Comparison of ENCODE assay signal across 17 mouse cellular contexts in the genomic region with DNA sequence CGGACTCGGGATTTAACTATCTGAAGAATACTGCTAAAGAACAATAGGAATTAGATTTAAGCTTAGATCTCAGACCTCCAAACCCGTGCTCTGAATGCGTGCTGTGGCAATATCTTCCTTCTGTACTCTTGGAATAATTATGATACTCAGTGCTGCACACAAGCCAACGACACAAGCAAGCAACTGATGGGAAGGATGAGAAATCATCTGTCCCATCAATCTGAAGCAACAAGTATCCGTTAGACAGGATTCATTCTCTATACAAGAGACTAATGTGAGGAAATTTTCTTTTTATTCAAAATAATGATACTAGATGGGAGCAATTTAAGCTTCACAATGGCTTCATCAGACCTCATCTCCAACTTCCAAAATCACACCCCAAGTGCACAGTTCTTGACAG.
DNase-seq lines count a peak whose midpoint lies in the region; ATAC-seq and TF ChIP-seq lines count a peak whose summit lies in the region.
"Had no signal": no experiment of that assay in that cellular context is flagged by ENCODE, and none has a peak within 500 bp of the region (broad histone marks: within the 10 kb centered on the region; RNA-seq: fewer than 3 reads in every experiment).

No protein-coding gene starts in this region.

- H3K4me1 ChIP-seq in forebrain, postnatal 0 days (ENCODE audit: insufficient read depth) = no peaks in the 10 kb centered on the region
- H3K4me1 ChIP-seq in forebrain, embryonic 11.5 days (replicated peaks; ENCODE audit: control insufficient read depth, insufficient read depth, low read length) = 0 out of 2 replicates have a peak, but pooled peaks cover 2% of the 10 kb centered on the region
- H3K4me1 ChIP-seq in midbrain, embryonic 11.5 days (ENCODE audit: control insufficient read depth, insufficient read depth, low read length) = no peaks in the 10 kb centered on the region
- H3K4me1 ChIP-seq in midbrain, embryonic 15.5 days = 0 out of 2 replicates have a peak, but pooled peaks cover 3% of the 10 kb centered on the region

- no peak for DNase-seq in forebrain, postnatal 0 days
- DNase-seq in forebrain, embryonic 11.5 days (ENCODE audit: low spot score) = no peak
- DNase-seq in midbrain, embryonic 11.5 days (ENCODE audit: low spot score, missing footprints) = peak; percentile 57
- DNase-seq: adrenal gland, adult 2 months; adrenal gland, adult 8-10 months; adrenal gland, postnatal 10 days; adrenal gland, postnatal 14 days; adrenal gland, postnatal 25 days; adrenal gland, postnatal 36 days; B cell, adult 2 months; cerebellum, adult 11 months had no signal

- H3K27ac ChIP-seq in forebrain, postnatal 0 days (ENCODE audit: low read depth, low read length) = no peak overlapping the region
- no peak overlapping the region for H3K27ac ChIP-seq in forebrain, embryonic 11.5 days (ENCODE audit: low read depth, low read length)
- no peak overlapping the region for H3K27ac ChIP-seq in midbrain, embryonic 11.5 days (ENCODE audit: low read depth, low read length)
- no peak overlapping the region for H3K27ac ChIP-seq in midbrain, embryonic 15.5 days

- H3K9me3 ChIP-seq in forebrain, postnatal 0 days (ENCODE audit: low read length) = no peaks in the 10 kb centered on the region
- no peaks in the 10 kb centered on the region for H3K9me3 ChIP-seq in forebrain, embryonic 11.5 days (ENCODE audit: control insufficient read depth, low read length)
- no peaks in the 10 kb centered on the region for H3K9me3 ChIP-seq in midbrain, embryonic 11.5 days (ENCODE audit: control insufficient read depth, low read length)
- no peaks in the 10 kb centered on the region for H3K9me3 ChIP-seq in midbrain, embryonic 15.5 days
- H3K9me3 ChIP-seq: G1E had no signal

- TF ChIP-seq CTCF in forebrain, postnatal 0 days (IDR thresholded peaks at IDR 0.05; ENCODE audit: low read depth) = no peak

- WGBS in forebrain, postnatal 0 days = 78% methylated on average over 6 of the region's 6 CpGs
- 90% methylated on average over 6 of the region's 6 CpGs for WGBS in forebrain, embryonic 11.5 days
- 91% methylated on average over 6 of the region's 6 CpGs for WGBS in midbrain, embryonic 11.5 days
- 87% methylated on average over 6 of the region's 6 CpGs for WGBS in midbrain, embryonic 15.5 days

- no peaks in the 10 kb centered on the region for H3K27me3 ChIP-seq in forebrain, postnatal 0 days (ENCODE audit: insufficient read depth, low read length)
- H3K27me3 ChIP-seq in forebrain, embryonic 11.5 days (ENCODE audit: control insufficient read depth, insufficient read depth, low read length) = no peaks in the 10 kb centered on the region
- H3K27me3 ChIP-seq in midbrain, embryonic 11.5 days (ENCODE audit: control insufficient read depth, insufficient read depth, low read length) = no peaks in the 10 kb centered on the region
- no peaks in the 10 kb centered on the region for H3K27me3 ChIP-seq in midbrain, embryonic 15.5 days (replicated peaks)
- H3K27me3 ChIP-seq: CH12.LX, Patski had no signal

- no peak overlapping the region for H3K4me3 ChIP-seq in forebrain, postnatal 0 days (ENCODE audit: low read depth, low read length)
- no peak overlapping the region for H3K4me3 ChIP-seq in forebrain, embryonic 11.5 days (ENCODE audit: low read depth, low read length)
- H3K4me3 ChIP-seq in midbrain, embryonic 11.5 days (ENCODE audit: low read depth, low read length) = no peak overlapping the region
- no peak overlapping the region for H3K4me3 ChIP-seq in midbrain, embryonic 15.5 days

- ATAC-seq in forebrain, postnatal 0 days = peak; percentile 69; the same call in 1 of the 2 replicates
- no peak for ATAC-seq in forebrain, embryonic 11.5 days (replicated peaks; ENCODE audit: low FRiP score)
- no peak for ATAC-seq in midbrain, embryonic 11.5 days (ENCODE audit: low FRiP score)
- no peak for ATAC-seq in midbrain, embryonic 15.5 days (replicated peaks)
- ATAC-seq: activated CD4-positive, CD25-positive, alpha-beta regulatory T cell, adult 4 months; CD4-positive, CD25-positive, alpha-beta regulatory T cell, adult 4 months; Patski had no signal

- H3K9ac ChIP-seq in forebrain, postnatal 0 days = no peak overlapping the region
- no peak overlapping the region for H3K9ac ChIP-seq in forebrain, embryonic 11.5 days (ENCODE audit: low read length)
- no peak overlapping the region for H3K9ac ChIP-seq in midbrain, embryonic 11.5 days (ENCODE audit: low read length)
- no peak overlapping the region for H3K9ac ChIP-seq in midbrain, embryonic 15.5 days

- no peaks in the 10 kb centered on the region for H3K36me3 ChIP-seq in forebrain, postnatal 0 days (ENCODE audit: insufficient read depth)
- H3K36me3 ChIP-seq in forebrain, embryonic 11.5 days (ENCODE audit: control insufficient read depth, insufficient read depth, low read length) = no peaks in the 10 kb centered on the region
- H3K36me3 ChIP-seq in midbrain, embryonic 11.5 days (ENCODE audit: control insufficient read depth, insufficient read depth, low read length) = no peaks in the 10 kb centered on the region
- no peaks in the 10 kb centered on the region for H3K36me3 ChIP-seq in midbrain, embryonic 15.5 days (replicated peaks)
- H3K36me3 ChIP-seq: G1E had no signal

- no peak overlapping the region for H3K4me2 ChIP-seq in forebrain, postnatal 0 days (ENCODE audit: low read depth)
- no peak overlapping the region for H3K4me2 ChIP-seq in forebrain, embryonic 11.5 days (ENCODE audit: low read depth, low read length, severe bottlenecking)
- H3K4me2 ChIP-seq in midbrain, embryonic 11.5 days = no peak overlapping the region
- no peak overlapping the region for H3K4me2 ChIP-seq in midbrain, embryonic 15.5 days
